Mouse (Mus musculus) kidney, adult 2 months (tissue): ENCODE data around the gene Zfp446. TPM values are rescaled to one million over a fixed set of nuclear protein-coding genes. Genes with fewer than 3 reads are reported as not detected.

Source experiments
- DNase-seq: peaks from one replicate; pipeline ENCODE4 v3.0.0; 2021
- H3K27ac ChIP-seq: fragments of 200-500 bp; 2 replicates; pipeline ENCODE4 v1.5.1; 2012; ENCODE audit warnings: low read depth, low read length, control low read depth, inconsistent platforms; ENCODE audit not compliant: insufficient read depth
- H3K27me3 ChIP-seq: fragments of 200-500 bp; replicated peaks from 2 replicates; pipeline ENCODE4 v1.6.1; 2012; ENCODE audit warnings: mild to moderate bottlenecking, moderate library complexity, low read length, inconsistent platforms; ENCODE audit not compliant: control insufficient read depth, insufficient read depth
- H3K36me3 ChIP-seq: fragments of 200-500 bp; 2 replicates; pipeline ENCODE4 v1.6.1; 2012; ENCODE audit warnings: mild to moderate bottlenecking, moderate library complexity, low read length, inconsistent platforms; ENCODE audit not compliant: control insufficient read depth, insufficient read depth
- H3K4me1 ChIP-seq: fragments of 200-500 bp; 2 replicates; pipeline ENCODE4 v1.6.1; 2011; ENCODE audit warnings: low read length; ENCODE audit not compliant: control insufficient read depth, insufficient read depth
- H3K4me3 ChIP-seq: fragments of 200-500 bp; 2 replicates; pipeline ENCODE4 v1.5.1; 2011; ENCODE audit warnings: mild to moderate bottlenecking, low read depth, low read length, control low read depth; ENCODE audit not compliant: insufficient read depth
- CTCF ChIP-seq: fragments of 200-500 bp; conservative IDR thresholded peaks from 2 replicates; pipeline ENCODE4 v1.5.1; 2011; ENCODE audit warnings: low read depth, mild to moderate bottlenecking, control low read depth, low read length, moderate library complexity, mixed read lengths; ENCODE audit not compliant: insufficient read depth, insufficient read length
- POLR2A ChIP-seq: fragments of 200-500 bp; IDR thresholded peaks from one replicate; pipeline ENCODE4 v1.6.1; 2011; ENCODE audit warnings: low read depth, low read length, control low read depth
- WGBS: fragments of 180-500 bp; shearing (Covaris S2); methylation state at CpG from one replicate; pipeline ENCODE4 v1.1.7; 2018; 5-methylcytosine and 5-hydroxymethylcytosine counted together
- polyA plus RNA-seq: library from polyadenylated mRNA; depleted of rRNA; stranded (reverse); fragments of >200 nt; gene quantifications from 2 replicates; pipeline ENCODE4 v1.2.3, GENCODE M21; 2012

The Zfp446 gene
- polyA plus RNA-seq, 1 experiment: 5.4 TPM

- H3K27ac ChIP-seq: no peak overlapping the region
- DNase-seq: no peak
- H3K4me1 ChIP-seq: no peaks in the 10 kb centered on the region
- no peaks in the 10 kb centered on the region for H3K27me3 ChIP-seq
- no peak for TF ChIP-seq CTCF
- no peak for TF ChIP-seq POLR2A
- WGBS: 73% methylated on average over 8 of the region's 8 CpGs
- no peak overlapping the region for H3K4me3 ChIP-seq
- no peaks in the 10 kb centered on the region for H3K36me3 ChIP-seq
Observed at GRCm38 (mm10) chr7:12987409-12988189, 10.0 kb downstream of the Zfp446 start.

GRCm38 (mm10) chr7:12992222-12992621, 14.6 kb downstream of the Zfp446 start:
- TF ChIP-seq POLR2A: no peak
- TF ChIP-seq CTCF: no peak
- Histone ChIP-seq H3K4me3 (no peak overlapping the region), H3K27ac (no peak overlapping the region), H3K36me3 (no peaks in the 10 kb centered on the region), H3K4me1 (no peaks in the 10 kb centered on the region), H3K27me3 (no peaks in the 10 kb centered on the region)
- peak; percentile 27 for DNase-seq
- 7% methylated on average over 3 of the region's 3 CpGs for WGBS

- Histone ChIP-seq H3K4me3 (no peak overlapping the region), H3K4me1 (no peaks in the 10 kb centered on the region), H3K27ac (no peak overlapping the region), H3K36me3 (no peaks in the 10 kb centered on the region), H3K27me3 (no peaks in the 10 kb centered on the region)
- 89% methylated on average over 10 of the region's 10 CpGs for WGBS
- DNase-seq: no peak
- no peak for TF ChIP-seq POLR2A
- TF ChIP-seq CTCF: no peak
Observed at GRCm38 (mm10) chr7:12993148-12993547, 15.5 kb downstream of the Zfp446 start.

GRCm38 (mm10) chr7:12995862-12996261, 18.2 kb downstream of the Zfp446 start:
- no peak for TF ChIP-seq CTCF
- no peak for TF ChIP-seq POLR2A
- no peaks in the 10 kb centered on the region for H3K36me3 ChIP-seq
- no peaks in the 10 kb centered on the region for H3K27me3 ChIP-seq
- no peak overlapping the region for H3K4me3 ChIP-seq
- no peak overlapping the region for H3K27ac ChIP-seq
- DNase-seq: no peak
- no peaks in the 10 kb centered on the region for H3K4me1 ChIP-seq

- DNase-seq: no peak
- Histone ChIP-seq H3K4me1 (no peaks in the 10 kb centered on the region), H3K36me3 (no peaks in the 10 kb centered on the region), H3K27me3 (no peaks in the 10 kb centered on the region), H3K4me3 (no peak overlapping the region), H3K27ac (no peak overlapping the region)
- TF ChIP-seq POLR2A (no peak), CTCF (no peak)
- 75% methylated on average over 5 of the region's 5 CpGs for WGBS
Observed at GRCm38 (mm10) chr7:12997230-12997629, 19.6 kb downstream of the Zfp446 start.

- H3K4me3 ChIP-seq: no peak within 1 kb of the TSS
- H3K36me3 ChIP-seq: no peaks in the 10 kb centered on the region
- no peak for DNase-seq
- no peaks in the 10 kb centered on the region for H3K4me1 ChIP-seq
- WGBS: 67% methylated on average over 5 of the region's 5 CpGs
- no peaks in the 10 kb centered on the region for H3K27me3 ChIP-seq
- no peak for TF ChIP-seq CTCF
- TF ChIP-seq POLR2A: no peak
- H3K27ac ChIP-seq: no peak within 1 kb of the TSS
Observed at GRCm38 (mm10) chr7:12998053-12998452, 20.4 kb downstream of the Zfp446 start, which contains the start of gene Slc27a5. Gene Slc27a5, minus strand, starts transcription at chr7:12998192.

- WGBS: 89% methylated on average over 3 of the region's 3 CpGs
- H3K36me3 ChIP-seq: no peaks in the 10 kb centered on the region
- no peak for DNase-seq
Observed at GRCm38 (mm10) chr7:12998851-12999250, 21.2 kb downstream of the Zfp446 start, which contains the start of gene Trim28. Gene Trim28, plus strand, starts transcription at chr7:12999114.

More at GRCm38 (mm10) chr7:12998851-12999250, 21.2 kb downstream of the Zfp446 start, which contains the start of gene Trim28:
- Histone ChIP-seq H3K4me1 (no peaks in the 10 kb centered on the region), H3K27ac (no peak within 1 kb of the TSS), H3K4me3 (no peak within 1 kb of the TSS), H3K27me3 (no peaks in the 10 kb centered on the region)
- TF ChIP-seq CTCF: no peak
- TF ChIP-seq POLR2A: no peak
